Mouse (Mus musculus) heart, postnatal 0 days (tissue): ENCODE measurements around the gene Hes7. TPM values are rescaled to one million over a fixed set of nuclear protein-coding genes. Genes with fewer than 3 reads are reported as not detected.

Experiments used
- ATAC-seq: fragments of 200-750 bp; cut with Nextera tagmentation; 2 replicates; pipeline ENCODE4 v1.8.0; 2017; ENCODE audit warnings: low read depth, moderate number of reproducible peaks, moderate library complexity; ENCODE audit not compliant: insufficient read depth
- DNase-seq: peaks from one replicate; pipeline ENCODE4 v3.0.0-alpha.2; 2016; ENCODE audit warnings: low spot score
- H3K27ac ChIP-seq: fragments of 300-500 bp; sonication (generic); 2 replicates; pipeline ENCODE4 v1.5.1; 2014; ENCODE audit warnings: low read depth, mild to moderate bottlenecking
- H3K27me3 ChIP-seq: fragments of 300-500 bp; sonication (generic); 2 replicates; pipeline ENCODE4 v1.6.1; 2014; ENCODE audit warnings: low read length, mixed read lengths; ENCODE audit not compliant: control insufficient read depth, insufficient read depth
- H3K36me3 ChIP-seq: fragments of 300-500 bp; sonication (generic); replicated peaks from 2 replicates; pipeline ENCODE4 v1.6.1; 2014; ENCODE audit warnings: low read length, mixed read lengths; ENCODE audit not compliant: control insufficient read depth, insufficient read depth
- H3K4me1 ChIP-seq: fragments of 300-500 bp; sonication (generic); 2 replicates; pipeline ENCODE4 v1.6.1; 2014; ENCODE audit warnings: antibody characterized with exemption; ENCODE audit not compliant: control insufficient read depth, insufficient read depth
- H3K4me2 ChIP-seq: fragments of 300-500 bp; sonication (generic); 2 replicates; pipeline ENCODE4 v1.6.1; 2014; ENCODE audit warnings: low read depth, mild to moderate bottlenecking, low read length, moderate library complexity
- H3K4me3 ChIP-seq: fragments of 300-500 bp; sonication (generic); 2 replicates; pipeline ENCODE4 v1.5.1; 2014; ENCODE audit warnings: low read depth, low read length
- H3K9ac ChIP-seq: fragments of 300-500 bp; sonication (generic); replicated peaks from 2 replicates; pipeline ENCODE4 v1.6.1; 2014; ENCODE audit warnings: low read depth, low read length, mixed read lengths
- H3K9me3 ChIP-seq: fragments of 300-500 bp; sonication (generic); replicated peaks from 2 replicates; pipeline ENCODE4 v1.6.1; 2016; ENCODE audit warnings: low read length; ENCODE audit not compliant: control insufficient read depth
- CTCF ChIP-seq: IDR thresholded peaks from 2 replicates; pipeline ENCODE4 v1.5.1; 2016; ENCODE audit warnings: antibody characterized with exemption, control low read depth, low read depth
- EP300 ChIP-seq: IDR thresholded peaks from 2 replicates; pipeline ENCODE4 v1.6.1; 2016; ENCODE audit warnings: antibody characterized with exemption, low read depth
- WGBS: fragments of 180-500 bp; shearing (Covaris S2); extraction: QIAGEN DNeasy Blood & Tissue Kit; methylation state at CpG from one replicate; pipeline ENCODE4 v1.1.7; 2014; 5-methylcytosine and 5-hydroxymethylcytosine counted together
- polyA plus RNA-seq: library from polyadenylated mRNA; unstranded; fragments of >200 nt; fragmentation: Nextera tagmentation; extraction: Ambion mirVana; gene quantifications from 2 replicates; pipeline ENCODE4 v1.2.1, GENCODE M21; 2015
- total RNA-seq: library from RNA; depleted of rRNA; stranded (reverse); fragments of >200 nt; gene quantifications from 2 replicates; pipeline ENCODE4 v1.2.3, GENCODE M21; 2014; ENCODE audit warnings: low replicate concordance

Gene Hes7
- total and polyA plus RNA-seq, 2 experiments from 2014 or later, result 0.26 TPM; not detected in 1

GRCm38 (mm10) chr11:69077316-69077715 lies 42.9 kb upstream of the Hes7 start:
- WGBS, result 72% methylated on average over 9 of the region's 9 CpGs
- H3K27ac ChIP-seq, result no peak overlapping the region
- H3K36me3 ChIP-seq, result no peaks in the 10 kb centered on the region
- no peaks in the 10 kb centered on the region for H3K9me3 ChIP-seq
- no peak overlapping the region for H3K4me3 ChIP-seq
- no peak overlapping the region for H3K4me2 ChIP-seq
- no peaks in the 10 kb centered on the region for H3K27me3 ChIP-seq
- no peak for TF ChIP-seq EP300
- no peak for TF ChIP-seq CTCF
- DNase-seq, result no peak
- H3K4me1 ChIP-seq, result peaks cover 9% of the 10 kb centered on the region; the same call in 1 of the 2 replicates
- ATAC-seq, result no peak
- no peak overlapping the region for H3K9ac ChIP-seq

- peaks cover 9% of the 10 kb centered on the region; the same call in 1 of the 2 replicates for H3K4me1 ChIP-seq
- DNase-seq (no peak), ATAC-seq (no peak)
- H3K27ac ChIP-seq, result no peak overlapping the region
- WGBS, result 86% methylated on average over 6 of the region's 6 CpGs
- H3K4me2 ChIP-seq, result no peak overlapping the region
- no peaks in the 10 kb centered on the region for H3K27me3 ChIP-seq
- no peak overlapping the region for H3K9ac ChIP-seq
- no peaks in the 10 kb centered on the region for H3K9me3 ChIP-seq
- no peak overlapping the region for H3K4me3 ChIP-seq
- no peaks in the 10 kb centered on the region for H3K36me3 ChIP-seq
- no peak for TF ChIP-seq CTCF
These were observed 42.2 kb upstream of the Hes7 start for GRCm38 (mm10) chr11:69078041-69078440.

GRCm38 (mm10) chr11:69078805-69079438 lies 41.3 kb upstream of the Hes7 start:
- DNase-seq (peak; percentile 46), ATAC-seq (peak; percentile 48; the same call in 1 of the 2 replicates)
- H3K4me1 ChIP-seq, result peaks cover 9% of the 10 kb centered on the region; the same call in 1 of the 2 replicates
- no peaks in the 10 kb centered on the region for H3K9me3 ChIP-seq
- peak overlapping the region; percentile 43; the same call in 1 of the 2 replicates for H3K27ac ChIP-seq
- WGBS, result 54% methylated on average over 5 of the region's 5 CpGs
- no peak overlapping the region for H3K4me3 ChIP-seq
- no peaks in the 10 kb centered on the region for H3K36me3 ChIP-seq
- H3K27me3 ChIP-seq, result no peaks in the 10 kb centered on the region
- H3K9ac ChIP-seq, result no peak overlapping the region
- TF ChIP-seq CTCF (no peak), EP300 (no peak)
- no peak overlapping the region for H3K4me2 ChIP-seq

GRCm38 (mm10) chr11:69080102-69080854 lies 39.9 kb upstream of the Hes7 start:
- Histone ChIP-seq H3K9me3 (no peaks in the 10 kb centered on the region), H3K9ac (no peak overlapping the region), H3K4me1 (peaks cover 9% of the 10 kb centered on the region; the same call in 1 of the 2 replicates), H3K4me2 (no peak overlapping the region), H3K27me3 (no peaks in the 10 kb centered on the region), H3K36me3 (no peaks in the 10 kb centered on the region), H3K4me3 (no peak overlapping the region), H3K27ac (no peak overlapping the region)
- ATAC-seq (no peak), DNase-seq (no peak)
- 72% methylated on average over 15 of the region's 15 CpGs for WGBS
- TF ChIP-seq EP300 (no peak), CTCF (no peak)

- H3K4me1 ChIP-seq, result peaks cover 9% of the 10 kb centered on the region; the same call in 1 of the 2 replicates
- no peak overlapping the region for H3K4me3 ChIP-seq
- H3K27ac ChIP-seq, result no peak overlapping the region
- no peak overlapping the region for H3K9ac ChIP-seq
- H3K4me2 ChIP-seq, result no peak overlapping the region
- no peaks in the 10 kb centered on the region for H3K9me3 ChIP-seq
- ATAC-seq, result no peak
- TF ChIP-seq CTCF (no peak), EP300 (no peak)
- WGBS, result 88% methylated on average over 8 of the region's 8 CpGs
- H3K36me3 ChIP-seq, result no peaks in the 10 kb centered on the region
- no peaks in the 10 kb centered on the region for H3K27me3 ChIP-seq
- no peak for DNase-seq
These were observed 39.4 kb upstream of the Hes7 start for GRCm38 (mm10) chr11:69080855-69081222.
